Mouse (Mus musculus) right cerebral cortex, postnatal 36 days (tissue): ENCODE measurements around the gene Med27.
"Not testable (repeated sequence)": the region's sequence is repeated elsewhere in the genome, so short reads cannot be mapped to it uniquely, and the experiment has no call there.

ENCODE experiments used
- DNase-seq, 2 experiments: peaks; one replicate each; pipeline ENCODE4 v3.0.0; 2022; ENCODE audit warnings: low spot score in 2 of 2, mixed read lengths in 1 of 2

Med27 gene

GRCm38 (mm10) chr2:29516621-29517170 is 170.1 kb downstream of the Med27 start:
- DNase-seq: no peak

GRCm38 (mm10) chr2:29519402-29519801 is 172.8 kb downstream of the Med27 start:
- no peak for DNase-seq

GRCm38 (mm10) chr2:29520206-29520605 is 173.6 kb downstream of the Med27 start:
- no peak for DNase-seq

- DNase-seq: no peak
Observed at GRCm38 (mm10) chr2:29521486-29521885, 174.9 kb downstream of the Med27 start.

- DNase-seq: no peak
Observed at GRCm38 (mm10) chr2:29523918-29524811, 177.5 kb downstream of the Med27 start.

GRCm38 (mm10) chr2:29525273-29525805 is 178.7 kb downstream of the Med27 start:
- DNase-seq: no peak

- peak; percentile 67 to 77 for DNase-seq
Observed at GRCm38 (mm10) chr2:29526266-29526665, 179.6 kb downstream of the Med27 start.

- DNase-seq: not testable (repeated sequence)
Observed at GRCm38 (mm10) chr2:29527480-29527879, 180.9 kb downstream of the Med27 start.

GRCm38 (mm10) chr2:29528811-29529210 is 182.2 kb downstream of the Med27 start:
- no peak for DNase-seq

- DNase-seq: not testable (repeated sequence)
Observed at GRCm38 (mm10) chr2:29529788-29530187, 183.2 kb downstream of the Med27 start.

GRCm38 (mm10) chr2:29532173-29532572 is 185.6 kb downstream of the Med27 start:
- no peak for DNase-seq

- no peak for DNase-seq
Observed at GRCm38 (mm10) chr2:29532921-29533320, 186.3 kb downstream of the Med27 start.

GRCm38 (mm10) chr2:29535566-29536244 is 189.1 kb downstream of the Med27 start:
- DNase-seq: no peak

GRCm38 (mm10) chr2:29536481-29536880 is 189.9 kb downstream of the Med27 start:
- DNase-seq: no peak

GRCm38 (mm10) chr2:29537334-29537733 is 190.7 kb downstream of the Med27 start:
- no peak for DNase-seq

GRCm38 (mm10) chr2:29542039-29542438 is 195.4 kb downstream of the Med27 start:
- peak; percentile 55 to 62 for DNase-seq

- DNase-seq: no peak
Observed at GRCm38 (mm10) chr2:29546571-29546970, 200.0 kb downstream of the Med27 start.

- no peak for DNase-seq
Observed at GRCm38 (mm10) chr2:29551816-29552585, 205.4 kb downstream of the Med27 start.

GRCm38 (mm10) chr2:29553945-29554634 is 207.5 kb downstream of the Med27 start:
- no peak for DNase-seq

GRCm38 (mm10) chr2:29558561-29558960 is 211.9 kb downstream of the Med27 start:
- DNase-seq: no peak

- DNase-seq: no peak
Observed at GRCm38 (mm10) chr2:29559955-29560354, 213.3 kb downstream of the Med27 start.
